Mouse (Mus musculus) stomach, embryonic 16.5 days (tissue): ENCODE results near the gene Rab32. TPM values are rescaled to one million over a fixed set of nuclear protein-coding genes. Genes with fewer than 3 reads are reported as not detected.

Experiments
- ATAC-seq: fragments of 200-750 bp; cut with Nextera tagmentation; 2 replicates; pipeline ENCODE4 v1.8.0; 2017; ENCODE audit warnings: moderate number of reproducible peaks, moderate TSS enrichment; ENCODE audit not compliant: insufficient read depth, low FRiP score
- H3K27ac ChIP-seq: fragments of 300-500 bp; sonication (generic); 2 replicates; pipeline ENCODE4 v1.5.1; 2014; ENCODE audit warnings: low read length
- H3K27me3 ChIP-seq: fragments of 300-500 bp; sonication (generic); 2 replicates; pipeline ENCODE4 v1.6.1; 2014; ENCODE audit warnings: low read length, control low read depth, mixed read lengths; ENCODE audit not compliant: control insufficient read depth, insufficient read depth
- H3K36me3 ChIP-seq: fragments of 300-500 bp; sonication (generic); 2 replicates; pipeline ENCODE4 v1.6.1; 2014; ENCODE audit warnings: low read length; ENCODE audit not compliant: control insufficient read depth, insufficient read depth
- H3K4me1 ChIP-seq: fragments of 300-500 bp; sonication (generic); 2 replicates; pipeline ENCODE4 v1.6.1; 2014; ENCODE audit warnings: low read length, control low read depth, mixed read lengths; ENCODE audit not compliant: control insufficient read depth, insufficient read depth
- H3K4me2 ChIP-seq: fragments of 300-500 bp; sonication (generic); 2 replicates; pipeline ENCODE4 v1.6.1; 2014; ENCODE audit warnings: low read depth, low read length, mixed read lengths
- H3K4me3 ChIP-seq: fragments of 300-500 bp; sonication (generic); replicated peaks from 2 replicates; pipeline ENCODE4 v1.5.1; 2014; ENCODE audit warnings: mild to moderate bottlenecking, low read length
- H3K9ac ChIP-seq: fragments of 300-500 bp; sonication (generic); 2 replicates; pipeline ENCODE4 v1.6.1; 2014; ENCODE audit warnings: low read length
- H3K9me3 ChIP-seq: fragments of 300-500 bp; sonication (generic); replicated peaks from 2 replicates; pipeline ENCODE4 v1.6.1; 2016; ENCODE audit warnings: low read length, control low read depth; ENCODE audit not compliant: control insufficient read depth
- WGBS: fragments of 180-500 bp; shearing (Covaris S2); extraction: QIAGEN DNeasy Blood & Tissue Kit; methylation state at CpG from one replicate; pipeline ENCODE4 v1.1.7; 2014; 5-methylcytosine and 5-hydroxymethylcytosine counted together
- polyA plus RNA-seq: library from polyadenylated mRNA; unstranded; fragments of >200 nt; fragmentation: Nextera tagmentation; extraction: Ambion mirVana; gene quantifications from 2 replicates; pipeline ENCODE4 v1.2.1, GENCODE M21; 2015

Rab32 gene
- polyA plus RNA-seq, 1 experiment from 2014 or later = 30.5 TPM

DNA sequence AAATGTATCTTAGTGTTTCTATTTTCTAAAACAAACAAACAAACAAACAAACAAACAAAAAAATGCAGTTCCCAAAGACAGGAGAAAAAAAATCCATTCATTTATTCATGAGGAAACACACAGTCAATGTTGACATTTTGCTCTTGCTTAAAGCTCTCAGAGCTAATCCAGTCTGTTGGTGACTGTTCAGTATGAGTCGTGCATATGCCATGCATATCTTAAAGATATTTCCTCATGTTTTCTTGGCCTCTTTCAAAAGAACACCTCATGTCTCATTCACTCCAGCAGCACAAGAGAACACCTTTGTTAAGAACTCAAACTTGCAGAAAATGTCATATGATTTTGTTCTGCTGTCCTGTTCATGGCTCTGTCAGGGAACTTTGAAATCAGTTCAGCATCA lies 7.9 kb downstream of the Rab32 start:
- no peak overlapping the region for H3K4me3 ChIP-seq
- no peak overlapping the region for H3K27ac ChIP-seq
- H3K9ac ChIP-seq = no peak overlapping the region
- ATAC-seq = no peak
- H3K4me1 ChIP-seq = peaks cover 4% of the 10 kb centered on the region; the same call in 1 of the 2 replicates
- WGBS = 54% methylated on average over 1 of the region's 1 CpGs
- no peaks in the 10 kb centered on the region for H3K27me3 ChIP-seq
- no peaks in the 10 kb centered on the region for H3K36me3 ChIP-seq
- no peaks in the 10 kb centered on the region for H3K9me3 ChIP-seq
- no peak overlapping the region for H3K4me2 ChIP-seq

- Histone ChIP-seq H3K4me3 (peak overlapping the region; percentile 15; the same call in 1 of the 2 replicates), H3K4me2 (peak overlapping the region; percentile 36), H3K9ac (no peak overlapping the region), H3K36me3 (no peaks in the 10 kb centered on the region), H3K27me3 (no peaks in the 10 kb centered on the region), H3K27ac (no peak overlapping the region), H3K4me1 (no peaks in the 10 kb centered on the region), H3K9me3 (no peaks in the 10 kb centered on the region)
- WGBS = 49% methylated on average over 5 of the region's 5 CpGs
- no peak for ATAC-seq
These were observed 11.4 kb downstream of the Rab32 start for GRCm38 (mm10) chr10:10546623-10547022.

GRCm38 (mm10) chr10:10544955-10545354 lies 13.1 kb downstream of the Rab32 start:
- H3K36me3 ChIP-seq = no peaks in the 10 kb centered on the region
- no peaks in the 10 kb centered on the region for H3K4me1 ChIP-seq
- H3K4me2 ChIP-seq = no peak overlapping the region
- no peaks in the 10 kb centered on the region for H3K9me3 ChIP-seq
- no peak overlapping the region for H3K27ac ChIP-seq
- H3K27me3 ChIP-seq = no peaks in the 10 kb centered on the region
- no peak overlapping the region for H3K9ac ChIP-seq
- WGBS = 69% methylated on average over 3 of the region's 3 CpGs
- H3K4me3 ChIP-seq = no peak overlapping the region
- no peak for ATAC-seq

Other genes with a start within 250 kb of the Rab32 start
- gene Adgb, start 85.9 kb downstream of the Rab32 start, polyA plus RNA-seq = 0.17 and 0.48 TPM in 2 replicates
- not detected in 2 replicates for gene Gm10944, start 123.1 kb upstream of the Rab32 start, polyA plus RNA-seq